ENCODE assay signal across 28 mouse cellular contexts in the genomic region with DNA sequence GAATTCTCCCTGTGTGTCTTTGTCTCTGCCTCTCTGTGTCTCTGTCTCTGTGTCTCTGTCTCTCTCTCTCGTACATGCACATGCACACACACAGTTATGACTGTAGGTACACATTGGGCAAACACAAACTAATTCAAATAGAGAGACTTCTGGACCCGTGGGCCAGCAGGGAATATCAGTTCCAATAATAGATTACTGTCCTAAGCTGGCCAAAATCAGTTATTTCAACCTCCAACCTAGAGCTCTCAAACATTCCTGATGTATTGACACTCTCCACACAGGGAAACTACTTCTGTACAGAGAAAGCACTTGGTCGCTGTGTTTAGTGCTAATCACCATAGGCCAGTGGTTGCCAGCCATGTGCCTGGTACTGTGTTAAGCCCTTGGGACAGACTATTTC.
"Had no signal": no experiment of that assay in that cellular context is flagged by ENCODE, and none has a peak within 500 bp of the region (broad histone marks: within the 10 kb centered on the region; RNA-seq: fewer than 3 reads in every experiment).

No protein-coding gene starts in this region.

- H3K27me3 ChIP-seq: limb, embryonic 12.5 days; limb, embryonic 13.5 days; limb, embryonic 15.5 days; liver, embryonic 13.5 days; liver, embryonic 15.5 days; lung, embryonic 15.5 days; midbrain, embryonic 12.5 days; midbrain, embryonic 13.5 days; midbrain, embryonic 15.5 days; neural tube, embryonic 12.5 days had no signal

- H3K4me1 ChIP-seq: liver, embryonic 12.5 days; liver, embryonic 13.5 days; liver, embryonic 15.5 days; lung, embryonic 15.5 days; neural tube, embryonic 12.5 days had no signal

- H3K27ac ChIP-seq: left cerebral cortex, adult 2 months; limb, embryonic 10.5 days; limb, embryonic 12.5 days; limb, embryonic 13.5 days; limb, embryonic 15.5 days; liver, embryonic 12.5 days; liver, embryonic 13.5 days; liver, embryonic 14.5 days; liver, embryonic 15.5 days; lung, embryonic 15.5 days; macrophage; midbrain, embryonic 10.5 days; midbrain, embryonic 12.5 days; midbrain, embryonic 13.5 days; midbrain, embryonic 15.5 days; neural tube, embryonic 12.5 days had no signal

- H3K9ac ChIP-seq: limb, embryonic 12.5 days; limb, embryonic 13.5 days; limb, embryonic 15.5 days; liver, embryonic 12.5 days; liver, embryonic 13.5 days; liver, embryonic 14.5 days; liver, embryonic 15.5 days; liver, postnatal 0 days; lung, embryonic 14.5 days; lung, embryonic 15.5 days; midbrain, embryonic 12.5 days; midbrain, embryonic 13.5 days; midbrain, embryonic 15.5 days; neural tube, embryonic 12.5 days had no signal

- DNase-seq: left cerebral cortex, postnatal 4 days; liver, embryonic 13.5 days; liver, postnatal 0 days; lung, adult 18-20 months; lung, adult 2 months; lung, embryonic 14.5 days; lung, postnatal 10 days; lung, postnatal 14 days; lung, postnatal 36 days; lung, postnatal 4 days; midbrain, embryonic 14.5 days had no signal

- H3K4me3 ChIP-seq: left cerebral cortex, adult 2 months; limb, embryonic 10.5 days; limb, embryonic 12.5 days; limb, embryonic 13.5 days; limb, embryonic 15.5 days; liver, embryonic 12.5 days; liver, embryonic 13.5 days; liver, embryonic 15.5 days; lung, embryonic 15.5 days; megakaryocyte, embryonic 14.5 days; midbrain, embryonic 10.5 days; midbrain, embryonic 12.5 days; midbrain, embryonic 13.5 days; midbrain, embryonic 15.5 days; myocyte; neural tube, embryonic 12.5 days had no signal

- H3K36me3 ChIP-seq: limb, embryonic 10.5 days; limb, embryonic 12.5 days; limb, embryonic 13.5 days; limb, embryonic 15.5 days; liver, embryonic 12.5 days; liver, embryonic 13.5 days; liver, embryonic 15.5 days; lung, embryonic 15.5 days; midbrain, embryonic 10.5 days; midbrain, embryonic 12.5 days; midbrain, embryonic 13.5 days; midbrain, embryonic 15.5 days; neural tube, embryonic 12.5 days had no signal
